Mouse (Mus musculus): ENCODE results near the gene Usp48. TPM values are rescaled to one million over a fixed set of nuclear protein-coding genes. Genes with fewer than 3 reads are reported as not detected.

Gene Usp48
- total RNA-seq, 2 experiments from 2014 or later: 139 to 150 TPM

GRCm38 (mm10) chr4:137660364-137661077 is 67.0 kb downstream of the Usp48 start:
- DNase-seq (ENCODE audit: low spot score in 2 of 2): no peak

- DNase-seq (ENCODE audit: low spot score in 2 of 2): no peak
Observed at GRCm38 (mm10) chr4:137661078-137661450, 67.5 kb downstream of the Usp48 start.

GRCm38 (mm10) chr4:137661547-137661946 is 68.0 kb downstream of the Usp48 start:
- DNase-seq (ENCODE audit: low spot score in 2 of 2): no peak

- no peak for DNase-seq (ENCODE audit: low spot score in 2 of 2)
Observed at GRCm38 (mm10) chr4:137663491-137663890, 69.9 kb downstream of the Usp48 start.

GRCm38 (mm10) chr4:137664433-137664979 is 71.0 kb downstream of the Usp48 start, which contains the start of gene Rap1gap:
Gene Rap1gap (plus strand): TSS chr4:137664726.
- no peak for DNase-seq (ENCODE audit: low spot score in 2 of 2)

GRCm38 (mm10) chr4:137664980-137665675 is 71.6 kb downstream of the Usp48 start:
- DNase-seq (ENCODE audit: low spot score in 2 of 2): no peak

- DNase-seq (ENCODE audit: low spot score in 2 of 2): no peak
Observed at GRCm38 (mm10) chr4:137665791-137666190, 72.2 kb downstream of the Usp48 start.

- DNase-seq (ENCODE audit: low spot score in 2 of 2): no peak
Observed at GRCm38 (mm10) chr4:137666283-137666957, 72.9 kb downstream of the Usp48 start.

- DNase-seq (ENCODE audit: low spot score in 2 of 2): no peak
Observed at GRCm38 (mm10) chr4:137666958-137667345, 73.4 kb downstream of the Usp48 start.

GRCm38 (mm10) chr4:137667747-137668146 is 74.2 kb downstream of the Usp48 start:
- DNase-seq (ENCODE audit: low spot score in 2 of 2): no peak

- no peak for DNase-seq (ENCODE audit: low spot score in 2 of 2)
Observed at GRCm38 (mm10) chr4:137671711-137672500, 78.4 kb downstream of the Usp48 start.

GRCm38 (mm10) chr4:137675566-137675965 is 82.0 kb downstream of the Usp48 start:
- DNase-seq (ENCODE audit: low spot score in 2 of 2): no peak

GRCm38 (mm10) chr4:137676057-137676456 is 82.5 kb downstream of the Usp48 start:
- DNase-seq (ENCODE audit: low spot score in 2 of 2): peak; percentile 55 to 64

GRCm38 (mm10) chr4:137676700-137677484 is 83.3 kb downstream of the Usp48 start:
- DNase-seq (ENCODE audit: low spot score in 2 of 2): no peak

GRCm38 (mm10) chr4:137677906-137678305 is 84.4 kb downstream of the Usp48 start:
- no peak for DNase-seq (ENCODE audit: low spot score in 2 of 2)

- DNase-seq (ENCODE audit: low spot score in 2 of 2): no peak
Observed at GRCm38 (mm10) chr4:137678568-137678967, 85.0 kb downstream of the Usp48 start.

- DNase-seq (ENCODE audit: low spot score in 2 of 2): no peak
Observed at GRCm38 (mm10) chr4:137679979-137680550, 86.5 kb downstream of the Usp48 start.

- DNase-seq (ENCODE audit: low spot score in 2 of 2): no peak
Observed at GRCm38 (mm10) chr4:137680721-137681120, 87.2 kb downstream of the Usp48 start.

- DNase-seq (ENCODE audit: low spot score in 2 of 2): peak in 1 of 2 experiments; percentile 30
Observed at GRCm38 (mm10) chr4:137681408-137682104, 88.0 kb downstream of the Usp48 start.
